Mouse (Mus musculus): ENCODE results near the gene Socs7. TPM values are rescaled to one million over a fixed set of nuclear protein-coding genes. Genes with fewer than 3 reads are reported as not detected.
A peak's percentile ranks its signal among the peaks of the same experiment; 100 is the strongest.

Gene Socs7
- polyA plus RNA-seq, 1 experiment from 2014 or later, result 2.1 TPM

- no peaks in the 10 kb centered on the region for H3K9me3 ChIP-seq (ENCODE audit: control insufficient read depth, low read length)
- peak overlapping the region; percentile 59; the same call in 1 of the 2 replicates for H3K27ac ChIP-seq (ENCODE audit: low read depth)
- H3K36me3 ChIP-seq (ENCODE audit: control insufficient read depth, insufficient read depth, low read length), result no peaks in the 10 kb centered on the region
- ATAC-seq (replicated peaks; ENCODE audit: low FRiP score, low TSS enrichment, low read depth), result no peak
- no peak overlapping the region for H3K9ac ChIP-seq (ENCODE audit: low read length)
- no peak overlapping the region for H3K4me3 ChIP-seq (ENCODE audit: low read depth, low read length)
- H3K27me3 ChIP-seq (replicated peaks; ENCODE audit: control insufficient read depth, insufficient read depth, low read length), result no peaks in the 10 kb centered on the region
- H3K4me2 ChIP-seq (ENCODE audit: low read length), result no peak overlapping the region
- 59% methylated on average over 4 of the region's 4 CpGs for WGBS
- no peak for DNase-seq (ENCODE audit: low spot score)
- peaks cover 12% of the 10 kb centered on the region; the same call in 1 of the 2 replicates for H3K4me1 ChIP-seq (replicated peaks; ENCODE audit: control insufficient read depth, insufficient read depth, low read length)
These were observed 60.2 kb downstream of the Socs7 start for GRCm38 (mm10) chr11:97422507-97422906.

- Histone ChIP-seq H3K4me1 (replicated peaks; ENCODE audit: control insufficient read depth, insufficient read depth, low read length) (peaks cover 22% of the 10 kb centered on the region), H3K4me3 (ENCODE audit: low read depth, low read length) (no peak overlapping the region), H3K36me3 (ENCODE audit: control insufficient read depth, insufficient read depth, low read length) (no peaks in the 10 kb centered on the region), H3K9ac (ENCODE audit: low read length) (no peak overlapping the region), H3K9me3 (ENCODE audit: control insufficient read depth, low read length) (no peaks in the 10 kb centered on the region), H3K27ac (ENCODE audit: low read depth) (no peak overlapping the region; the same call in 1 of the 2 replicates), H3K27me3 (replicated peaks; ENCODE audit: control insufficient read depth, insufficient read depth, low read length) (no peaks in the 10 kb centered on the region), H3K4me2 (ENCODE audit: low read length) (no peak overlapping the region)
- DNase-seq (ENCODE audit: low spot score) (no peak), ATAC-seq (replicated peaks; ENCODE audit: low FRiP score, low TSS enrichment, low read depth) (no peak)
- 54% methylated on average over 5 of the region's 5 CpGs for WGBS
These were observed 61.8 kb downstream of the Socs7 start for GRCm38 (mm10) chr11:97424092-97424692.

GRCm38 (mm10) chr11:97424802-97425201, 62.5 kb downstream of the Socs7 start:
- Histone ChIP-seq H3K27me3 (replicated peaks; ENCODE audit: control insufficient read depth, insufficient read depth, low read length) (no peaks in the 10 kb centered on the region), H3K36me3 (ENCODE audit: control insufficient read depth, insufficient read depth, low read length) (no peaks in the 10 kb centered on the region), H3K9ac (ENCODE audit: low read length) (no peak overlapping the region), H3K4me2 (ENCODE audit: low read length) (no peak overlapping the region), H3K4me1 (replicated peaks; ENCODE audit: control insufficient read depth, insufficient read depth, low read length) (peaks cover 22% of the 10 kb centered on the region), H3K27ac (ENCODE audit: low read depth) (no peak overlapping the region), H3K4me3 (ENCODE audit: low read depth, low read length) (no peak overlapping the region), H3K9me3 (ENCODE audit: control insufficient read depth, low read length) (no peaks in the 10 kb centered on the region)
- DNase-seq (ENCODE audit: low spot score), result no peak
- 29% methylated on average over 3 of the region's 3 CpGs for WGBS
- ATAC-seq (replicated peaks; ENCODE audit: low FRiP score, low TSS enrichment, low read depth), result no peak

- Histone ChIP-seq H3K4me2 (ENCODE audit: low read length) (peak overlapping the region; percentile 62), H3K9me3 (ENCODE audit: control insufficient read depth, low read length) (no peaks in the 10 kb centered on the region), H3K36me3 (ENCODE audit: control insufficient read depth, insufficient read depth, low read length) (no peaks in the 10 kb centered on the region), H3K27ac (ENCODE audit: low read depth) (peak overlapping the region; percentile 51; the same call in 1 of the 2 replicates), H3K4me1 (replicated peaks; ENCODE audit: control insufficient read depth, insufficient read depth, low read length) (peaks cover 14% of the 10 kb centered on the region), H3K27me3 (replicated peaks; ENCODE audit: control insufficient read depth, insufficient read depth, low read length) (no peaks in the 10 kb centered on the region), H3K4me3 (ENCODE audit: low read depth, low read length) (peak overlapping the region; percentile 33), H3K9ac (ENCODE audit: low read length) (peak overlapping the region; percentile 34; the same call in 1 of the 2 replicates)
- WGBS, result 2% methylated on average over 32 of the region's 32 CpGs
- peak; percentile 76 for DNase-seq (ENCODE audit: low spot score)
- peak; percentile 73 for ATAC-seq (replicated peaks; ENCODE audit: low FRiP score, low TSS enrichment, low read depth)
These were observed 65.7 kb downstream of the Socs7 start for GRCm38 (mm10) chr11:97427794-97428725.

- Histone ChIP-seq H3K4me1 (replicated peaks; ENCODE audit: control insufficient read depth, insufficient read depth, low read length) (peaks cover 14% of the 10 kb centered on the region), H3K27ac (ENCODE audit: low read depth) (peak overlapping the region; percentile 51; the same call in 1 of the 2 replicates), H3K27me3 (replicated peaks; ENCODE audit: control insufficient read depth, insufficient read depth, low read length) (no peaks in the 10 kb centered on the region), H3K9ac (ENCODE audit: low read length) (no peak overlapping the region), H3K9me3 (ENCODE audit: control insufficient read depth, low read length) (no peaks in the 10 kb centered on the region), H3K36me3 (ENCODE audit: control insufficient read depth, insufficient read depth, low read length) (no peaks in the 10 kb centered on the region), H3K4me2 (ENCODE audit: low read length) (peak overlapping the region; percentile 62), H3K4me3 (ENCODE audit: low read depth, low read length) (peak overlapping the region; percentile 33; the same call in 1 of the 2 replicates)
- DNase-seq (ENCODE audit: low spot score) (no peak), ATAC-seq (replicated peaks; ENCODE audit: low FRiP score, low TSS enrichment, low read depth) (0 out of 2 replicates have a peak, but pooled peaks have one; percentile 10)
- WGBS, result 47% methylated on average over 4 of the region's 4 CpGs
These were observed 66.4 kb downstream of the Socs7 start for GRCm38 (mm10) chr11:97428726-97429077.

- H3K36me3 ChIP-seq (ENCODE audit: control insufficient read depth, insufficient read depth, low read length), result no peaks in the 10 kb centered on the region
- DNase-seq (ENCODE audit: low spot score) (no peak), ATAC-seq (replicated peaks; ENCODE audit: low FRiP score, low TSS enrichment, low read depth) (no peak)
- no peaks in the 10 kb centered on the region for H3K9me3 ChIP-seq (ENCODE audit: control insufficient read depth, low read length)
- H3K4me1 ChIP-seq (replicated peaks; ENCODE audit: control insufficient read depth, insufficient read depth, low read length), result peaks cover 19% of the 10 kb centered on the region
- H3K9ac ChIP-seq (ENCODE audit: low read length), result no peak overlapping the region
- H3K4me3 ChIP-seq (ENCODE audit: low read depth, low read length), result no peak overlapping the region
- H3K27me3 ChIP-seq (replicated peaks; ENCODE audit: control insufficient read depth, insufficient read depth, low read length), result no peaks in the 10 kb centered on the region
- 77% methylated on average over 8 of the region's 8 CpGs for WGBS
- no peak overlapping the region for H3K27ac ChIP-seq (ENCODE audit: low read depth)
- H3K4me2 ChIP-seq (ENCODE audit: low read length), result no peak overlapping the region
These were observed 67.3 kb downstream of the Socs7 start for GRCm38 (mm10) chr11:97429615-97430014.

- no peak overlapping the region for H3K4me2 ChIP-seq (ENCODE audit: low read length)
- H3K4me3 ChIP-seq (ENCODE audit: low read depth, low read length), result no peak overlapping the region
- no peaks in the 10 kb centered on the region for H3K9me3 ChIP-seq (ENCODE audit: control insufficient read depth, low read length)
- H3K4me1 ChIP-seq (replicated peaks; ENCODE audit: control insufficient read depth, insufficient read depth, low read length), result peaks cover 34% of the 10 kb centered on the region
- DNase-seq (ENCODE audit: low spot score), result peak; percentile 77
- 6% methylated on average over 3 of the region's 3 CpGs for WGBS
- ATAC-seq (replicated peaks; ENCODE audit: low FRiP score, low TSS enrichment, low read depth), result no peak
- no peaks in the 10 kb centered on the region for H3K36me3 ChIP-seq (ENCODE audit: control insufficient read depth, insufficient read depth, low read length)
- no peaks in the 10 kb centered on the region for H3K27me3 ChIP-seq (replicated peaks; ENCODE audit: control insufficient read depth, insufficient read depth, low read length)
- H3K9ac ChIP-seq (ENCODE audit: low read length), result no peak overlapping the region
- H3K27ac ChIP-seq (ENCODE audit: low read depth), result no peak overlapping the region
These were observed 69.7 kb downstream of the Socs7 start for GRCm38 (mm10) chr11:97432015-97432414.

- no peak overlapping the region for H3K27ac ChIP-seq (ENCODE audit: low read depth)
- no peak overlapping the region for H3K9ac ChIP-seq (ENCODE audit: low read length)
- H3K4me1 ChIP-seq (replicated peaks; ENCODE audit: control insufficient read depth, insufficient read depth, low read length), result peaks cover 38% of the 10 kb centered on the region
- no peak overlapping the region for H3K4me3 ChIP-seq (ENCODE audit: low read depth, low read length)
- H3K4me2 ChIP-seq (ENCODE audit: low read length), result no peak overlapping the region
- H3K9me3 ChIP-seq (ENCODE audit: control insufficient read depth, low read length), result no peaks in the 10 kb centered on the region
- no peak for DNase-seq (ENCODE audit: low spot score)
- no peaks in the 10 kb centered on the region for H3K36me3 ChIP-seq (ENCODE audit: control insufficient read depth, insufficient read depth, low read length)
- H3K27me3 ChIP-seq (replicated peaks; ENCODE audit: control insufficient read depth, insufficient read depth, low read length), result no peaks in the 10 kb centered on the region
- ATAC-seq (replicated peaks; ENCODE audit: low FRiP score, low TSS enrichment, low read depth), result no peak
- WGBS, result 79% methylated on average over 8 of the region's 8 CpGs
These were observed 70.7 kb downstream of the Socs7 start for GRCm38 (mm10) chr11:97432983-97433539.

All from intestine, embryonic 14.5 days (tissue).